In the genomic region with DNA sequence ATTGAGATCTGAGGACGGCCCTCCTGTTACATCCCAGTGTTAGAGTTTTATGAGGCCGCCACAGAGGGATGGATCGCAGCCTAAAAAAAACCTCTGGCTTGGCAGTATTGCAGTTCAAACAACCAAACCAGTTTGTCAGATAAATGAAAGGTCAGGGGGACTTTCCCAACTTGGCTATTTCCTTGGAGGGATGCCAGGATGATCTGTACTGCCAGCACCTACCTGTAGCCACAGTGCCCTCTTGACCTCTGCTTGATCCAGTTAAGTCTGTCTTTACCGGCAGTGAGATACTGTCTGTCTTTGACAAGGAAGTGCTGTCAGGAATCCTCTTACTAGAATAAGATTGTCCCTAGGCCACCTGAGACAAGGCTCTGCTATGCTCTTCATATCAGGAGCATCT, we compare ENCODE assay signal across 24 mouse cellular contexts. TPM values are rescaled to one million over a fixed set of nuclear protein-coding genes. Genes with fewer than 3 reads are reported as not detected.
DNase-seq lines count a peak whose midpoint lies in the region; ATAC-seq lines count a peak whose summit lies in the region.
"Had no signal": no experiment of that assay in that cellular context is flagged by ENCODE, and none has a peak within 500 bp of the region (broad histone marks: within the 10 kb centered on the region; RNA-seq: fewer than 3 reads in every experiment).

No protein-coding gene starts in this region.

- H3K4me3 ChIP-seq in liver, embryonic 13.5 days (replicated peaks), result no peak overlapping the region
- H3K4me3 ChIP-seq in neural tube, embryonic 15.5 days (replicated peaks), result no peak overlapping the region
- no peak overlapping the region for H3K4me3 ChIP-seq in hindbrain, embryonic 14.5 days (replicated peaks; ENCODE audit: low read length)
- H3K4me3 ChIP-seq: embryonic facial prominence, embryonic 12.5 days; erythroblast, embryonic 14.5 days; hindbrain, embryonic 15.5 days; limb, embryonic 10.5 days; megakaryocyte, embryonic 14.5 days had no signal

- DNase-seq in kidney, postnatal 14 days, result peak; percentile 7
- DNase-seq in kidney, adult 8-10 months, result no peak
- DNase-seq in 3T3-L1 (ENCODE audit: low read depth, low spot score), result peak; percentile 6
- peak; percentile 30 for DNase-seq in adrenal gland, postnatal 10 days
- no peak for DNase-seq in liver, embryonic 13.5 days
- DNase-seq in hindbrain, embryonic 14.5 days (ENCODE audit: low spot score), result no peak
- DNase-seq in cerebellum, postnatal 36 days, result no peak
- DNase-seq: cerebellum, adult 9-10 months; gastrocnemius, postnatal 10 days; heart, adult 18-20 months; heart, postnatal 36 days; kidney, adult 2 months; kidney, postnatal 25 days; lung, embryonic 14.5 days; retina, postnatal 1 day had no signal

- no peak overlapping the region for H3K4me2 ChIP-seq in liver, embryonic 13.5 days
- H3K4me2 ChIP-seq in neural tube, embryonic 15.5 days, result no peak overlapping the region
- H3K4me2 ChIP-seq in hindbrain, embryonic 14.5 days (replicated peaks), result no peak overlapping the region
- H3K4me2 ChIP-seq: embryonic facial prominence, embryonic 12.5 days; hindbrain, embryonic 15.5 days; lung, embryonic 14.5 days had no signal

- 62% methylated on average over 4 of the region's 4 CpGs for WGBS in liver, embryonic 13.5 days (ENCODE audit: insufficient replicate concordance)
- 81% methylated on average over 4 of the region's 4 CpGs for WGBS in neural tube, embryonic 15.5 days
- 89% methylated on average over 4 of the region's 4 CpGs for WGBS in hindbrain, embryonic 14.5 days

- H3K27me3 ChIP-seq in liver, embryonic 13.5 days, result no peaks in the 10 kb centered on the region
- H3K27me3 ChIP-seq in neural tube, embryonic 15.5 days (replicated peaks), result no peaks in the 10 kb centered on the region
- H3K27me3 ChIP-seq in hindbrain, embryonic 14.5 days (ENCODE audit: control insufficient read depth, insufficient read depth, low read length), result no peaks in the 10 kb centered on the region
- H3K27me3 ChIP-seq: embryonic facial prominence, embryonic 12.5 days; hindbrain, embryonic 15.5 days; megakaryocyte, embryonic 14.5 days had no signal

- H3K4me1 ChIP-seq in liver, embryonic 13.5 days (replicated peaks), result peaks cover 33% of the 10 kb centered on the region
- peaks cover 20% of the 10 kb centered on the region for H3K4me1 ChIP-seq in neural tube, embryonic 15.5 days
- H3K4me1 ChIP-seq in hindbrain, embryonic 14.5 days (replicated peaks; ENCODE audit: control insufficient read depth, insufficient read depth, low read length), result peaks cover 17% of the 10 kb centered on the region

- no peaks in the 10 kb centered on the region for H3K36me3 ChIP-seq in liver, embryonic 13.5 days
- no peaks in the 10 kb centered on the region for H3K36me3 ChIP-seq in neural tube, embryonic 15.5 days
- no peaks in the 10 kb centered on the region for H3K36me3 ChIP-seq in hindbrain, embryonic 14.5 days (replicated peaks; ENCODE audit: control insufficient read depth, insufficient read depth)
- H3K36me3 ChIP-seq: embryonic facial prominence, embryonic 12.5 days; hindbrain, embryonic 15.5 days; limb, embryonic 10.5 days had no signal

- H3K9me3 ChIP-seq in liver, embryonic 13.5 days (replicated peaks), result no peaks in the 10 kb centered on the region
- H3K9me3 ChIP-seq in neural tube, embryonic 15.5 days (replicated peaks), result no peaks in the 10 kb centered on the region
- H3K9me3 ChIP-seq in hindbrain, embryonic 14.5 days (ENCODE audit: control insufficient read depth, low read length), result no peaks in the 10 kb centered on the region
- H3K9me3 ChIP-seq: embryonic facial prominence, embryonic 12.5 days; hindbrain, embryonic 15.5 days; limb, embryonic 10.5 days; megakaryocyte, embryonic 14.5 days had no signal

- peak overlapping the region; percentile 75 for H3K27ac ChIP-seq in liver, embryonic 13.5 days
- no peak overlapping the region for H3K27ac ChIP-seq in neural tube, embryonic 15.5 days (replicated peaks)
- no peak overlapping the region for H3K27ac ChIP-seq in hindbrain, embryonic 14.5 days
- H3K27ac ChIP-seq: embryonic facial prominence, embryonic 12.5 days; hindbrain, embryonic 15.5 days; limb, embryonic 10.5 days; stomach, postnatal 0 days had no signal

- ATAC-seq in liver, embryonic 13.5 days (ENCODE audit: low read depth), result peak; percentile 52; the same call in 1 of the 2 replicates
- no peak for ATAC-seq in neural tube, embryonic 15.5 days (ENCODE audit: low FRiP score)
- no peak for ATAC-seq in hindbrain, embryonic 14.5 days (ENCODE audit: low FRiP score)
- ATAC-seq: forebrain, embryonic 14.5 days; midbrain, embryonic 16.5 days had no signal

- H3K9ac ChIP-seq in liver, embryonic 13.5 days, result no peak overlapping the region
- H3K9ac ChIP-seq in neural tube, embryonic 15.5 days (replicated peaks), result no peak overlapping the region
- H3K9ac ChIP-seq in hindbrain, embryonic 14.5 days, result no peak overlapping the region
- H3K9ac ChIP-seq: embryonic facial prominence, embryonic 12.5 days; hindbrain, embryonic 15.5 days; lung, embryonic 14.5 days had no signal

RNA-seq across cellular contexts. Expression of gene Pik3ap1, which starts 37.6 kb away (rescaled TPM):
- 1 to 10 TPM; 6.2 to 8.7 TPM for total RNA-seq in adrenal gland, postnatal 10 days (2021)
- polyA plus RNA-seq in liver, embryonic 13.5 days (2015; fragmentation: Nextera tagmentation; extraction: Ambion mirVana), result 5.3 and 6.7 TPM in 2 replicates
- polyA plus RNA-seq in neural tube, embryonic 15.5 days (2015; fragmentation: Nextera tagmentation; extraction: Ambion mirVana), result 1.6 and 2.7 TPM in 2 replicates
- polyA plus RNA-seq in hindbrain, embryonic 14.5 days (2014; fragmentation: Nextera tagmentation; extraction: Ambion mirVana), result 1.7 and 2.2 TPM in 2 replicates

Comparison
In these comparisons a context has a peak if more than half of its experiments do, and no peak if none do; other contexts are left out.
1. DNase-seq: peak in kidney, postnatal 14 days (single experiment), 3T3-L1 (single experiment) and adrenal gland, postnatal 10 days (single experiment); none in kidney, adult 8-10 months (0 of 2), liver, embryonic 13.5 days (single experiment), hindbrain, embryonic 14.5 days (single experiment) and cerebellum, postnatal 36 days (0 of 2).